Mouse (Mus musculus) large intestine, adult 2 months (tissue): Measurements from ENCODE around the gene Msh3. TPM values are rescaled to one million over a fixed set of nuclear protein-coding genes. Genes with fewer than 3 reads are reported as not detected.

ENCODE experiments used
- polyA plus RNA-seq: library from polyadenylated mRNA; depleted of rRNA; stranded (reverse); fragments of >200 nt; gene quantifications from 2 replicates; pipeline ENCODE4 v1.2.3, GENCODE M21; 2012; rRNA removed

Msh3 gene
- polyA plus RNA-seq, 1 experiment = 3.2 TPM

Other genes starting within 250 kb of the Msh3 start
- gene Rasgrf2, start 223.3 kb downstream of the Msh3 start, polyA plus RNA-seq = 5.0 and 11.2 TPM in 2 replicates
- gene Gm20379, start 49.0 kb downstream of the Msh3 start, polyA plus RNA-seq = not detected in 2 replicates
- 2.3 and 4.6 TPM in 2 replicates for gene Dhfr, start 277 bp downstream of the Msh3 start, polyA plus RNA-seq
- gene Ankrd34b, start 70.9 kb upstream of the Msh3 start, polyA plus RNA-seq = not detected in 2 replicates
- gene Fam151b, start 129.0 kb upstream of the Msh3 start, polyA plus RNA-seq = 1.3 and 2.3 TPM in 2 replicates
- gene Zfyve16, start 175.9 kb upstream of the Msh3 start, polyA plus RNA-seq = 1.4 and 2.2 TPM in 2 replicates
- gene Spz1, start 221.2 kb upstream of the Msh3 start, polyA plus RNA-seq = not detected in 2 replicates